Mouse (Mus musculus): ENCODE data around the gene Parp16. TPM values are rescaled to one million over a fixed set of nuclear protein-coding genes. Genes with fewer than 3 reads are reported as not detected.

The Parp16 gene
- polyA plus RNA-seq, 1 experiment, result 2.1 TPM

DNA sequence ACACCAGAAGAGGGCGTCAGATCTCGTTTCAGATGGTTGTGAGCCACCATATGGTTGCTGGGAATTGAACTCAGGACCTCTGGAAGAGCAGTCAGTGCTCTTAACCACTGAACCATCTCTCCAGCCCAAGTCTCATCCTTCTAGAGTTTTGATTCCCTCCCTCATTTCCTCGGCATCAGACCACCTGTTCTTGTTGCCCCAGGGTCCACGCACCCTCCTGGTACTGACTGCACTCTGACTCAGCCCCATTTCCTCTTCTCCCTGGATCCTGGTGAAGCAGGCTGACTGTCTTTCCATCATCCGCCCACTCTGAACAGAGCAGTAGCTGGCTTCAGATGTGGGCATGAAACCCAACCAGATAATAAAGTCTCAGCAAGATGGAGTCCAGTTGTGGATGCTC is 46.8 kb downstream of the Parp16 start:
- Histone ChIP-seq H3K27me3 (ENCODE audit: control insufficient read depth, insufficient read depth, insufficient read length) (no peaks in the 10 kb centered on the region), H3K4me3 (ENCODE audit: insufficient read depth, poor library complexity, severe bottlenecking) (no peak overlapping the region), H3K79me3 (ENCODE audit: low read depth) (no peaks in the 10 kb centered on the region), H3ac (ENCODE audit: control insufficient read depth, insufficient read length, low read depth) (no peak overlapping the region), H3K79me2 (ENCODE audit: control insufficient read depth, insufficient read depth) (no peaks in the 10 kb centered on the region), H3K36me3 (ENCODE audit: control insufficient read depth, insufficient read depth) (no peaks in the 10 kb centered on the region)
- TF ChIP-seq MYOD1 (IDR thresholded peaks at IDR 0.05; ENCODE audit: control insufficient read depth, insufficient read length, low read depth) (peak; percentile 35), MAX (IDR thresholded peaks at IDR 0.05) (no peak), CTCF (IDR thresholded peaks at IDR 0.05; ENCODE audit: control insufficient read depth, insufficient read depth, insufficient read length) (no peak), FOSL1 (IDR thresholded peaks at IDR 0.05; ENCODE audit: insufficient read depth, low read length, poor library complexity, severe bottlenecking) (no peak), CEBPB (IDR thresholded peaks at IDR 0.05; ENCODE audit: low read depth) (no peak), USF1 (IDR thresholded peaks at IDR 0.05; ENCODE audit: low read depth) (no peak)

DNA sequence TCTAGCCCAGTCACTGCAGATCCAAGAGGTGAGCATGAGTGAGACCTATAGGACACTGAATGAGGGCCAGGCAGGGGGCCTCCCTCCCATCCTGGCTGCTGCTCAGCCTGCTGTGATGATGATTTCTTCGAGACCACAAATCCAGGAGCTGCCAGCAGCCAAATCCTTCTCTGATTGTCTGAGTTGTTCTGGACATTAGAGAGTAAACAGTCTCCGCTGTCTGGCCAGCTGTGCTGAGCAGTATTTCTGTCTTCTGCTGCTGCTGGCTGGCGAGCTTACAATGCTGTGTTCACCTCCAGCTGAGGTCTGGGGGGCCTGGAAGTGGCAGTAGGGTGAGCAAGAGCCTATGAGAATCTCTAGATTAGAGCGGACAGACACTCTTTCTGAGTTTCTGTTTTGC is 48.1 kb downstream of the Parp16 start:
- H3ac ChIP-seq (ENCODE audit: control insufficient read depth, insufficient read length, low read depth), result no peak overlapping the region
- no peaks in the 10 kb centered on the region for H3K79me3 ChIP-seq (ENCODE audit: low read depth)
- H3K79me2 ChIP-seq (ENCODE audit: control insufficient read depth, insufficient read depth), result no peaks in the 10 kb centered on the region
- H3K36me3 ChIP-seq (ENCODE audit: control insufficient read depth, insufficient read depth), result no peaks in the 10 kb centered on the region
- H3K4me3 ChIP-seq (ENCODE audit: insufficient read depth, poor library complexity, severe bottlenecking), result no peak overlapping the region
- TF ChIP-seq MYOD1 (IDR thresholded peaks at IDR 0.05; ENCODE audit: control insufficient read depth, insufficient read length, low read depth), result no peak
- no peaks in the 10 kb centered on the region for H3K27me3 ChIP-seq (ENCODE audit: control insufficient read depth, insufficient read depth, insufficient read length)

DNA sequence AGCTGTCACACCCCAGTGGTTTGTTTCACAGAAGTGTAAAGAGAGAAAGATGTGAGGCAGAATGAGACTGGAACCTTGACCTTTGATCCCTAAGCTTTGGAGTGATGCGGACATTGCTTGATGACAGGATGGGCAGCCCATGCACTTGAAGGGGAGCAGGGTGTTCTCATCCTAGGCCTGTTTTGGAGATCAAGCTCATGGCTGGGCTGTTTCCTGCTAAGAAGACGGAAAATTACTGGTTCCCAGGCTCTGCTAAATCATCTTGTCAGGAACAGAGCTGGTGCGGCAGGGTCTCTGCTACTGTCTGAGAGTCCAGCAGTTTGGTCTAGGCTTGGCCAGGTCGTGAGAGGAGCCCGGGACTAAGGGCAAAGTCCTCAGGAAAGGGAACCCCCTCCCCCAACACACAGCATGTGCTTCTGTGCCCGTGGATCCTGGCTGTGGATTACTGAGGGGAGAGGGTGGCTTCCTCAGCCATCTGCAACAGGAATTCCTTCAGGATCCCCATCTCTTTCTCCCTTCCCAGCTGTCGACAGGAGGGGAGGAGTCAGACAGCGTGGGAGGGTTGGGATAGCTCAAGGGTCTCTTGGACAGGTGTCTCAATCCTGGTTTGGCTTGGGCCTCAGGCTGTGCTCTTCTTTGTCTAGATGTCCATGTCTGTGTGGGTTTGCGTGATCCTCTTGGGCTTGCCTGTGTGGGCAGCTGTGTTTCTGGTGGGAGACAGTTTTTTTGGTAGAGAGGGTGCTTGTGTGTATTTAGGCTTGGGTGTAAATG is 49.1 kb downstream of the Parp16 start:
- no peaks in the 10 kb centered on the region for H3K36me3 ChIP-seq (ENCODE audit: control insufficient read depth, insufficient read depth)
- H3K79me3 ChIP-seq (ENCODE audit: low read depth), result no peaks in the 10 kb centered on the region
- no peaks in the 10 kb centered on the region for H3K79me2 ChIP-seq (ENCODE audit: control insufficient read depth, insufficient read depth)
- no peaks in the 10 kb centered on the region for H3K27me3 ChIP-seq (ENCODE audit: control insufficient read depth, insufficient read depth, insufficient read length)
- H3K4me3 ChIP-seq (ENCODE audit: insufficient read depth, poor library complexity, severe bottlenecking), result no peak overlapping the region
- TF ChIP-seq MYOD1 (IDR thresholded peaks at IDR 0.05; ENCODE audit: control insufficient read depth, insufficient read length, low read depth) (no peak), USF1 (IDR thresholded peaks at IDR 0.05; ENCODE audit: low read depth) (no peak), MAX (IDR thresholded peaks at IDR 0.05) (no peak), MYOG (IDR thresholded peaks at IDR 0.05; ENCODE audit: control insufficient read depth, extremely low read depth, insufficient read length) (no peak), CEBPB (IDR thresholded peaks at IDR 0.05; ENCODE audit: low read depth) (no peak), FOSL1 (IDR thresholded peaks at IDR 0.05; ENCODE audit: insufficient read depth, low read length, poor library complexity, severe bottlenecking) (no peak), CTCF (IDR thresholded peaks at IDR 0.05; ENCODE audit: control insufficient read depth, insufficient read depth, insufficient read length) (no peak)
- no peak overlapping the region for H3ac ChIP-seq (ENCODE audit: control insufficient read depth, insufficient read length, low read depth)

DNA sequence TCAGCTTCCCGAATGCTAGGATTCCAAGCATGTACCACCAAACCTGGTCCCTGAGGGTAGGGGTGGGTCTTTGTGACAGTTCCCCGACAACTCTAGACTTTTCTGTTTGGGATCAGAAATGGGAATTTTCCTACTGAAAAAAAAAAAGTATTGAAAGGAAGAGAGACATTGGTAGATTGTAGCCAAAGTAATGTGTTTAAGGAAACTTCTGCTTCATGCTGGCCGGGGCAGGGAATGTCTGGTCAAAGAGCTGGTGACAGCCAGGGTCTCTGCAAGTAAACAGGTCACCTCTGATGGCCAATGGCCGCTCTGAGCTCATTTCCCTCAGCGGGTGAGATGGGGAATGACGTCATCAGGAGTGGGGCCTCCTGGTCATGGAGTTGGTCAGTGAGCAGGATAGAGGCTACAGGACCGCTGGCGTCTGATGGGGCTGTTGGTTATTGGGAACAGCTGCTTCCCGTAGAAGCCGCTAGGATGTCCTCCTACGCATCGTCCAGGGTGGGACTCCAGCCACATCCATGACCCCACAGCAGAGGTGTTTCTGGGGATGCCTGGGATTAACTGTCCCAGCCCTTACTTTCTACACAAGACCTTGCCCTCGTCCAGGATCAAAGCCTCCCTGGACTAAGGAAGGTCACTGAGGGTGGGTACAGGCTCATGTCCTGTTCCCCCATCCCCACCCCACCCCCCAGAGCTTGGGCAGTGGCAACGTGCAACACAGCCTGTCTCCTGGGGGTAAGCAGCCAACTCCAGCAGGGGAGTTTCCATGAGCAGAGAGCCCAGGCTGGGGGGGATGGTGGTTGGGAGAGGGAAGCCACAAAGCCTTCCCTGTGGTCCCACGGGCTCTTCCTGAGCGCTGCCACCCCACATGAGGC is 52.6 kb downstream of the Parp16 start:
- Histone ChIP-seq H3K79me2 (ENCODE audit: control insufficient read depth, insufficient read depth) (no peaks in the 10 kb centered on the region), H3ac (ENCODE audit: control insufficient read depth, insufficient read length, low read depth) (no peak overlapping the region), H3K79me3 (ENCODE audit: low read depth) (no peaks in the 10 kb centered on the region), H3K36me3 (ENCODE audit: control insufficient read depth, insufficient read depth) (no peaks in the 10 kb centered on the region), H3K27me3 (ENCODE audit: control insufficient read depth, insufficient read depth, insufficient read length) (no peaks in the 10 kb centered on the region), H3K4me3 (ENCODE audit: insufficient read depth, poor library complexity, severe bottlenecking) (no peak overlapping the region)
- TF ChIP-seq FOSL1 (IDR thresholded peaks at IDR 0.05; ENCODE audit: insufficient read depth, low read length, poor library complexity, severe bottlenecking), result no peak
- TF ChIP-seq MYOG (IDR thresholded peaks at IDR 0.05; ENCODE audit: control insufficient read depth, extremely low read depth, insufficient read length), result no peak
- TF ChIP-seq USF1 (IDR thresholded peaks at IDR 0.05; ENCODE audit: low read depth), result no peak
- no peak for TF ChIP-seq MAX (IDR thresholded peaks at IDR 0.05)
- no peak for TF ChIP-seq MYOD1 (IDR thresholded peaks at IDR 0.05; ENCODE audit: control insufficient read depth, insufficient read length, low read depth)
- TF ChIP-seq CTCF (IDR thresholded peaks at IDR 0.05; ENCODE audit: control insufficient read depth, insufficient read depth, insufficient read length), result no peak

DNA sequence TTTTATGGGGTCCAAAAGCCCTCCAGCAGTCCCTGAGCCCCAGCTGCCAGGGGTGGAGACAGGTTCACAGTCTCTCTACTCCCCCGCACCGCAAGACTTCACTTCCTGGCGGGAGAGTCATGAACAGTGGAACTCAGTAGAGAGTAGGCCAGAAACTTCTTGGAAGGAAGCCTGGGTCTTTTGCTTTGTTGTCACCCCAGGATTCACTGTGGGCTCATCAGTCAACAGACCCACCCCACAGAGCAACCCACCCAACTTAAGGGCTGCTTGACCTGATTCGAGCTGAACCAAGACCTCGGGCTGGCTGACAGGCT is 53.2 kb downstream of the Parp16 start:
- no peaks in the 10 kb centered on the region for H3K79me3 ChIP-seq (ENCODE audit: low read depth)
- no peaks in the 10 kb centered on the region for H3K36me3 ChIP-seq (ENCODE audit: control insufficient read depth, insufficient read depth)
- H3K4me3 ChIP-seq (ENCODE audit: insufficient read depth, poor library complexity, severe bottlenecking), result no peak overlapping the region
- H3K27me3 ChIP-seq (ENCODE audit: control insufficient read depth, insufficient read depth, insufficient read length), result no peaks in the 10 kb centered on the region
- no peak for TF ChIP-seq MYOD1 (IDR thresholded peaks at IDR 0.05; ENCODE audit: control insufficient read depth, insufficient read length, low read depth)
- TF ChIP-seq CTCF (IDR thresholded peaks at IDR 0.05; ENCODE audit: control insufficient read depth, insufficient read depth, insufficient read length), result no peak
- no peak for TF ChIP-seq CEBPB (IDR thresholded peaks at IDR 0.05; ENCODE audit: low read depth)
- TF ChIP-seq FOSL1 (IDR thresholded peaks at IDR 0.05; ENCODE audit: insufficient read depth, low read length, poor library complexity, severe bottlenecking), result no peak
- TF ChIP-seq USF1 (IDR thresholded peaks at IDR 0.05; ENCODE audit: low read depth), result no peak
- TF ChIP-seq MAX (IDR thresholded peaks at IDR 0.05), result no peak
- TF ChIP-seq MYOG (IDR thresholded peaks at IDR 0.05; ENCODE audit: control insufficient read depth, extremely low read depth, insufficient read length), result no peak
- no peaks in the 10 kb centered on the region for H3K79me2 ChIP-seq (ENCODE audit: control insufficient read depth, insufficient read depth)
- H3ac ChIP-seq (ENCODE audit: control insufficient read depth, insufficient read length, low read depth), result no peak overlapping the region

Measured in C2C12 (cell line).